Mouse (Mus musculus) neural tube, embryonic 11.5 days (tissue): ENCODE results near the gene Bbox1. TPM values are rescaled to one million over a fixed set of nuclear protein-coding genes. Genes with fewer than 3 reads are reported as not detected.

Source experiments
- ATAC-seq: fragments of 200-750 bp; cut with Nextera tagmentation; 2 replicates; pipeline ENCODE4 v1.8.0; 2017; ENCODE audit warnings: moderate number of reproducible peaks, mild to moderate bottlenecking, moderate TSS enrichment, moderate library complexity; ENCODE audit not compliant: insufficient read depth, low FRiP score, low TSS enrichment
- DNase-seq: peaks from one replicate; pipeline ENCODE4 v3.0.0-alpha.2; 2015; ENCODE audit warnings: low spot score
- H3K27ac ChIP-seq: fragments of 300-500 bp; sonication (generic); 2 replicates; pipeline ENCODE4 v1.5.1; 2014; ENCODE audit warnings: low read depth, mild to moderate bottlenecking, low read length
- H3K27me3 ChIP-seq: fragments of 300-500 bp; sonication (generic); 2 replicates; pipeline ENCODE4 v1.6.1; 2014; ENCODE audit warnings: mild to moderate bottlenecking, low read length, mixed read lengths; ENCODE audit not compliant: control insufficient read depth, insufficient read depth
- H3K36me3 ChIP-seq: fragments of 300-500 bp; sonication (generic); 2 replicates; pipeline ENCODE4 v1.6.1; 2014; ENCODE audit warnings: mild to moderate bottlenecking, low read length, moderate library complexity, mixed read lengths; ENCODE audit not compliant: control insufficient read depth, insufficient read depth
- H3K4me1 ChIP-seq: fragments of 300-500 bp; sonication (generic); 2 replicates; pipeline ENCODE4 v1.6.1; 2014; ENCODE audit warnings: low read length, mixed read lengths; ENCODE audit not compliant: control insufficient read depth, insufficient read depth
- H3K4me2 ChIP-seq: fragments of 300-500 bp; sonication (generic); 2 replicates; pipeline ENCODE4 v1.6.1; 2014; ENCODE audit warnings: low read depth, mild to moderate bottlenecking, moderate library complexity
- H3K4me3 ChIP-seq: fragments of 300-500 bp; sonication (generic); 2 replicates; pipeline ENCODE4 v1.5.1; 2014; ENCODE audit warnings: low read depth, low read length
- H3K9ac ChIP-seq: fragments of 300-500 bp; sonication (generic); 2 replicates; pipeline ENCODE4 v1.6.1; 2014; ENCODE audit warnings: mild to moderate bottlenecking, low read length
- H3K9me3 ChIP-seq: fragments of 300-500 bp; sonication (generic); 2 replicates; pipeline ENCODE4 v1.6.1; 2016; ENCODE audit warnings: low read length; ENCODE audit not compliant: control insufficient read depth
- WGBS: fragments of 180-500 bp; shearing (Covaris S2); extraction: QIAGEN DNeasy Blood & Tissue Kit; methylation state at CpG from one replicate; pipeline ENCODE4 v1.1.7; 2014; 5-methylcytosine and 5-hydroxymethylcytosine counted together
- polyA plus RNA-seq: library from polyadenylated mRNA; unstranded; fragments of >200 nt; fragmentation: Nextera tagmentation; extraction: Ambion mirVana; gene quantifications from 2 replicates; pipeline ENCODE4 v1.2.1, GENCODE M21; 2014

The Bbox1 gene
- polyA plus RNA-seq, 1 experiment from 2014 or later: not detected

GRCm38 (mm10) chr2:110319266-110319665, 4.9 kb upstream of the Bbox1 start:
- DNase-seq (no peak), ATAC-seq (no peak)
- H3K27me3 ChIP-seq: no peaks in the 10 kb centered on the region
- H3K27ac ChIP-seq: no peak overlapping the region
- no peaks in the 10 kb centered on the region for H3K36me3 ChIP-seq
- no peak overlapping the region for H3K4me2 ChIP-seq
- no peaks in the 10 kb centered on the region for H3K9me3 ChIP-seq
- H3K9ac ChIP-seq: no peak overlapping the region
- H3K4me1 ChIP-seq: no peaks in the 10 kb centered on the region
- WGBS: 73% methylated on average over 1 of the region's 1 CpGs
- no peak overlapping the region for H3K4me3 ChIP-seq

- Histone ChIP-seq H3K4me3 (no peak overlapping the region), H3K27me3 (no peaks in the 10 kb centered on the region), H3K4me1 (no peaks in the 10 kb centered on the region), H3K36me3 (no peaks in the 10 kb centered on the region), H3K27ac (no peak overlapping the region), H3K4me2 (no peak overlapping the region), H3K9ac (no peak overlapping the region), H3K9me3 (no peaks in the 10 kb centered on the region)
- ATAC-seq (no peak), DNase-seq (no peak)
- WGBS: 87% methylated on average over 1 of the region's 1 CpGs
Measured at GRCm38 (mm10) chr2:110318719-110319118, 4.4 kb upstream of the Bbox1 start.

GRCm38 (mm10) chr2:110316116-110316883, 1.9 kb upstream of the Bbox1 start:
- no peaks in the 10 kb centered on the region for H3K27me3 ChIP-seq
- DNase-seq: no peak
- 24% methylated on average over 3 of the region's 3 CpGs for WGBS
- no peak overlapping the region for H3K4me2 ChIP-seq
- no peaks in the 10 kb centered on the region for H3K9me3 ChIP-seq
- H3K27ac ChIP-seq: no peak overlapping the region
- H3K9ac ChIP-seq: no peak overlapping the region
- H3K4me3 ChIP-seq: no peak overlapping the region
- no peaks in the 10 kb centered on the region for H3K4me1 ChIP-seq
- ATAC-seq: no peak
- H3K36me3 ChIP-seq: no peaks in the 10 kb centered on the region

- H3K9me3 ChIP-seq: no peaks in the 10 kb centered on the region
- H3K36me3 ChIP-seq: no peaks in the 10 kb centered on the region
- WGBS: 89% methylated on average over 5 of the region's 5 CpGs
Measured at GRCm38 (mm10) chr2:110314074-110314473, 286 bp downstream of the Bbox1 start.

GRCm38 (mm10) chr2:110313305-110313824, 995 bp downstream of the Bbox1 start:
- no peak overlapping the region for H3K4me3 ChIP-seq
- H3K9me3 ChIP-seq: no peaks in the 10 kb centered on the region
- no peaks in the 10 kb centered on the region for H3K4me1 ChIP-seq
- DNase-seq (no peak), ATAC-seq (no peak)
- H3K36me3 ChIP-seq: no peaks in the 10 kb centered on the region
- no peak overlapping the region for H3K9ac ChIP-seq
- 70% methylated on average over 2 of the region's 2 CpGs for WGBS
- H3K27ac ChIP-seq: no peak overlapping the region
- no peaks in the 10 kb centered on the region for H3K27me3 ChIP-seq
- H3K4me2 ChIP-seq: no peak overlapping the region

More at GRCm38 (mm10) chr2:110314074-110314473, 286 bp downstream of the Bbox1 start:
- Histone ChIP-seq H3K4me1 (no peaks in the 10 kb centered on the region), H3K4me2 (no peak overlapping the region), H3K9ac (no peak overlapping the region), H3K27me3 (no peaks in the 10 kb centered on the region), H3K4me3 (no peak overlapping the region), H3K27ac (no peak overlapping the region)
- DNase-seq (no peak), ATAC-seq (no peak)

GRCm38 (mm10) chr2:110305358-110306283, 8.7 kb downstream of the Bbox1 start:
- DNase-seq: no peak
- WGBS: 85% methylated on average over 12 of the region's 12 CpGs

GRCm38 (mm10) chr2:110302261-110302660, 12.1 kb downstream of the Bbox1 start:
- Histone ChIP-seq H3K4me2 (no peak overlapping the region), H3K4me1 (no peaks in the 10 kb centered on the region), H3K9ac (no peak overlapping the region), H3K36me3 (no peaks in the 10 kb centered on the region), H3K27ac (no peak overlapping the region), H3K4me3 (no peak overlapping the region), H3K27me3 (no peaks in the 10 kb centered on the region), H3K9me3 (no peaks in the 10 kb centered on the region)
- WGBS: 67% methylated on average over 2 of the region's 2 CpGs
- ATAC-seq (no peak), DNase-seq (no peak)

More at GRCm38 (mm10) chr2:110305358-110306283, 8.7 kb downstream of the Bbox1 start:
- no peaks in the 10 kb centered on the region for H3K9me3 ChIP-seq
- H3K27me3 ChIP-seq: no peaks in the 10 kb centered on the region
- no peak overlapping the region for H3K4me3 ChIP-seq
- no peaks in the 10 kb centered on the region for H3K36me3 ChIP-seq
- no peak overlapping the region for H3K9ac ChIP-seq
- no peak overlapping the region for H3K27ac ChIP-seq
- H3K4me2 ChIP-seq: no peak overlapping the region
- H3K4me1 ChIP-seq: no peaks in the 10 kb centered on the region
- no peak for ATAC-seq

GRCm38 (mm10) chr2:110301314-110301713, 13.0 kb downstream of the Bbox1 start:
- H3K9ac ChIP-seq: no peak overlapping the region
- no peak overlapping the region for H3K4me3 ChIP-seq
- no peaks in the 10 kb centered on the region for H3K36me3 ChIP-seq
- H3K27me3 ChIP-seq: no peaks in the 10 kb centered on the region
- DNase-seq: no peak
- 68% methylated on average over 3 of the region's 3 CpGs for WGBS
- no peaks in the 10 kb centered on the region for H3K9me3 ChIP-seq
- no peak overlapping the region for H3K27ac ChIP-seq
- H3K4me1 ChIP-seq: no peaks in the 10 kb centered on the region
- H3K4me2 ChIP-seq: no peak overlapping the region
- no peak for ATAC-seq
